Mouse (Mus musculus) CD4-positive helper T cell, adult 2 months (primary cell): Measurements from ENCODE around the gene Myh14.

Source experiments
- DNase-seq: peaks from one replicate; pipeline ENCODE4 v3.0.0-alpha.2; 2012; ENCODE audit warnings: low read depth, missing footprints, low spot score

Gene Myh14

GRCm38 (mm10) chr7:44669103-44669502, 1.5 kb downstream of the Myh14 start:
- no peak for DNase-seq

GRCm38 (mm10) chr7:44667996-44668738, 2.5 kb downstream of the Myh14 start:
- DNase-seq = no peak

DNA sequence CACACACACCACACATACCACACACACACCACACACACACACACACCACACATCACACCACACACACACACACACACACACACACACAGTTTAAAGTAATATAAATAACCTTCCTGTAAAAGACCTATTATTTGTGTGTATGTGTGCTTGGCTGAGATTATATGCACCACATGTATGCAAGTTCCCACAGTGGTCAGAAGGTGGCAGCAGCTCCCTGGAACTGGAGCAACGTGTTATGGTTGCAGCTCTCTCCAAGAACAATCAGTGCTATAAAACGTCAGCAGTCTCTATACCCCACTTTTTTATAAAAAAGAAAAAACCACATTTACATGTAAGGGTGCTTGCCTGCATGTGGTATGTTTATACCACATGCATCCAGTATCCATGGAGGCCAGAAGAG, 4.2 kb downstream of the Myh14 start:
- no peak for DNase-seq

GRCm38 (mm10) chr7:44664731-44665130, 5.9 kb downstream of the Myh14 start:
- no peak for DNase-seq

GRCm38 (mm10) chr7:44663546-44663945, 7.1 kb downstream of the Myh14 start:
- DNase-seq = no peak

GRCm38 (mm10) chr7:44662569-44662968, 8.1 kb downstream of the Myh14 start:
- no peak for DNase-seq

DNA sequence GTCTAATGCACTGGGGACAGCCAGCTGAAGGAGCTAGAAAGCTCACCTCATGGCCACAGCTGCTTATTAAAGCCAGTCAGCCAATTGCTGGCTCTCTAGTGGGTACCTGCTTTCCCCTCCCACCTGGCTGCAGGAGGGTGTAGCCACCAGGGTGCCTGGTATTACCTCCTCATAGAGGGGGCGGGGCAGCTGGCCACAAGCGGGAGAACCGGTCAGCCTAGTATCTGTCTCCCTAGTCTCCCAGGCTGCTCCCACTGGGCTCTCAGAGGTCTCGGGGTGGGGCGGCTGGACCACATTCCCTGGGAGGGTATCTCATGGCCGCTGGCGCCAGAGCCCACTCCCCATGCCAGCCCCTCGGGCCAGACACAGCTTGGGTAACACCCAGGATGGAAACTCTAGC, 8.5 kb downstream of the Myh14 start:
- DNase-seq = no peak

GRCm38 (mm10) chr7:44661219-44661618, 9.4 kb downstream of the Myh14 start:
- no peak for DNase-seq

- peak; percentile 44 for DNase-seq
These were observed 15.1 kb downstream of the Myh14 start for GRCm38 (mm10) chr7:44655504-44655903.

- no peak for DNase-seq
These were observed 16.9 kb downstream of the Myh14 start for GRCm38 (mm10) chr7:44653773-44654172.

- DNase-seq = no peak
These were observed 19.2 kb downstream of the Myh14 start for GRCm38 (mm10) chr7:44651416-44651815.

DNA sequence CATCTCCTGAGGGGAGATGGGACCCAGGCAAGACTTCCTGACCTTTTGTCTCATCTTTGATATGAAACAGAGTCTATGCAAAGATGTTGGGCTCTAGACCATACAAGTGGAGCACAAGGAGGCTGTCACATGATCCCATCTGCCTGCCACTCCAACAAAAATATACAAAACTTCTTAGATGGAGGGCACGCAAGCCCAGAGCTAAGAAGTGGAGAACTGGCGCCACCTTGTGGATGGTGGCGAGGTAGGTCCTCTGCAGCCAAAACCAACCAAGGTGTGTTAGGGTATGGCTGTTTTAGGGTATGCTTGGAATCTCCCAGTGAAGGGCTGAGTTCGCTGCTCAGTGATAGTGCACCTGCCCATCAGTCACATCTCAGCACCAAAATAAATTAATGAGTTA, 20.7 kb downstream of the Myh14 start:
- DNase-seq = peak; percentile 40

- DNase-seq = no peak
These were observed 21.5 kb downstream of the Myh14 start for GRCm38 (mm10) chr7:44649094-44649610.

DNA sequence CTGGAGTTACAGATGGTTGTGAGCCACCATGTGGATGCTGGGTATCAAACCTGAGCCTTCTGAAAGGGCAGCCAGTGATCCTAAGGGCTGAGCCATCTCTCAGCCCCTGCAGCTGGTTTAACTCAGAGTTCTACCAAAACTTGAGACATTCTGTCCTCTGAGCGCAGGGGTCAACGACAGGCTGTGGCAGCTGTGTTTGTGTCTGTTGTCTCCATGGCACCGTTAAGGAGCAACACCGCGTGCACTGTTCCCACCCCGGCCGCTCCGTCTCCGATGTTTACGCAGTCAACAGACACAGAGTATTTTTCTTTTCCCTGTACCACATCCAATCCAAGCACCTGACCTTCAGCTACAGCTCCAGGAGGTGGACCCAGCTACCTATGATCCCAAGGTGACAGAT, 22.9 kb downstream of the Myh14 start:
- no peak for DNase-seq

- peak; percentile 58 for DNase-seq
These were observed 23.5 kb downstream of the Myh14 start for GRCm38 (mm10) chr7:44647042-44647724.

GRCm38 (mm10) chr7:44645951-44646350, 24.7 kb downstream of the Myh14 start:
- no peak for DNase-seq

DNA sequence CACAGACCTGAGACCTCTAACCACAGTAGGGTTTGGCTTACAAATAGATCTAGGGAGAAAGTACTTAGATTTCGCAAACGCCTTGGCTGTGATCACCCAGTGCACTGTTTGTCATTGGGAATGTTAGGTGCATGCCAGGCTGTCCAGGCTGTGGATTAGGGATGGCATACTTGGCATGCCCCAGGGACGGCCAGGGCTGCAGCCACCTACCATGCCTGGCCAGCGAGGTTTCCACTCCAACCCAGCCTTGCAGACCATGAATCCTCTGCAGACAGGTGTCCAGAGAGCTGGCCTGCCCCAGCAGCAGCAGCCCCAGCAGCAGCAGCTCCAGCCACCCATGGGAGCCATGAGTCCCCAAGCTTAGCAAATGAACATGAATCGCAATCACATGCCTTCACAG, 25.4 kb downstream of the Myh14 start:
- no peak for DNase-seq

DNA sequence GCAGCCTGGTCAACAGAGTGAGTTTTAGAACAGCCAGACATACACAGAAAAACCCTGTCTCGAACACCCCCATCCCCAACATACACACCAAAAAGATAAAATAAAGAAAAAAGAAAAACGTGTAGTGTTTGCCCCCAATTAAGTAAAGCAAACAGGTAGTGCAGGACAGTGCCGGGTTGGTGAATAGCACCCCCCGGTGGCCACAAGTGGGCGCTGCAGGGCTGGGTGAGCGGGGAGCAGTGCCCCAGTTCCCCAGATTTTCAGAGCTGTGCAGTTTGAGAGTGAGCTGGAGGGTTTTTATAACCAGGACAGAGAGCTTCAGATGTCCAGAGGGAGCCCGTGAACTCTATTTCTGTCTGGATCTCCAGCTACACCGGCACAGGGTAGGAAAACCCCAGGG, 28.8 kb downstream of the Myh14 start:
- DNase-seq = peak; percentile 17

GRCm38 (mm10) chr7:44640843-44641605, 29.6 kb downstream of the Myh14 start:
- DNase-seq = no peak

DNA sequence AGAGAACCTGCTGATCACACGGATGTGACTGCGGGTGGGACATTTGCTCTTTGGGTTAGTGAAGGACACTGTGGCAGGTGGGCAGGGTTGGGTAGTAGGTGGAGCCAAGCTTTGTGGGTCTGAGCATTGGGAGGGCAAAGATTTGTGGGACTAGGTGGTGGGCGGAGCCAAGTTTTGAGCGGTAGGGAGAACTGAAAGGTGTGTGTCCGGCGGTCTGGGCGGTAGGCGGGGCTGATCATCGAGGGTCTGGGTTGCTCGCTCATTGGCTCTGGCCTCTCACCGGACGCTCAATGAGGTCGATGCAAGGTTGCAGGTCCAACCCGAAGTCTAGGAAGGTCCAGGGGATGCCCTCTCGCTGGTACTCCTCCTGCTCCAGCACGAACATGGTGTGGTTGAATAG, 32.0 kb downstream of the Myh14 start:
- DNase-seq = no peak

GRCm38 (mm10) chr7:44636684-44637083, 34.0 kb downstream of the Myh14 start:
- DNase-seq = no peak

GRCm38 (mm10) chr7:44633407-44633806, 37.2 kb downstream of the Myh14 start:
- no peak for DNase-seq
